Mouse (Mus musculus) spleen, postnatal 4 days (tissue): ENCODE measurements around the gene Zfp592.

ENCODE experiments used
- DNase-seq, 2 experiments: peaks; one replicate each; pipeline ENCODE4 v3.0.0; 2022; ENCODE audit warnings: low spot score in 2 of 2

Zfp592 gene

DNA sequence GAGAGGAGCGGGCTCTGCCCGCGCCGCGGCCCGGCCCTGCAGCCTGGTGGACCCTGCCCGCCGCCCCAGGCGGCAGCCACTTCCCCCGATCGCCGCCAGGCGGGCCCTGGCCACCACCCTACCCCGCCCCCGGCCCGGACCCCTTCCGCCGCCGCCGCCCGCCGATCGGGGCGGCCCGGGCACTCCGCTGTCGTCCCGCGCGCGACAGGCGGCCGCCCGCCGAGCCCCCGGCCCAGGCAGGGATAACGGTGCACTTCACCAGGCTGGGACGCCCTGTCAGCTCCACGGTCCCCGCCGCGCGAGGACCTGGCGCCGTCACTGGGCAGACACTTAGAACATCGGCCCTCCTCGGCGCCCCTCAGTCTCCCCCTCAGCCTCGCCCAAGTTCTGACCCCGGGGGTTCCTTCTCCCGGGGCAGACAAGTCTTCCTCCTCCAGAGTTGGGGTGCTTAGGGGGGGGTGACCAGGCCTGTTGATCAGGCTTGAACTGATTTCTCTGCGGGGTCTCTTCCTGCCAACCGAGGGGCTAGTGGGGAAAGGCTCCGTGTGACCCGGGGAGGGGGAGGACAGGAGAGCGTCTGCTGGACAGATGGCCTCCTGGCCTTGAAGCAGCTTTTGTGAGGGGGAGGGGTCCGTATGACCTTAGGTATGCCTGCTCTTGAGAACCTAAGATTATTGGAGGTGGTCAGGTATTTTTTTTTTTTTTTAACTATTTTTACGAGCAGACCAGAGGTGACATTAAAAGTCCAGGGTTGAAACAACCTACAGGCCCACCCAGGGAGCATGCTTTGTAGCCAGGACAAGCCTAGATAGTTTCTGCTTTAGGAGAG, 567 bp downstream of the Zfp592 start:
- no peak for DNase-seq

DNA sequence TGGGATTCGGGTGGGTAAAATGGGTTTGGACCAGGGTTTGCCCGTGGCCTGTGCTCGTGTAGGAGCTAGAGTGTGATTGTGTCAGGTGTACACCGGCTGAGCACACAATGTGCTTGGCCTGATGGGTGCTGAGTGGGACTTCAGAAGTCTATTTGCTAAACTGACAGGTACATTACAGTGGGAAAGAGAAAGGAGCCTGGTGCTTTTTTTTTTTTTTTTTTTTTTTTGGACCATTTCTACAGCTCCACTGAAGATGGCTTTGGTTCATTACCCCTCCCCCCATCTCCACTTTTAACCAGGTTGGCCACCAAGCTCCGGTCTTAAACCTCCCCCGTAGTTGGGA, 1.2 kb downstream of the Zfp592 start:
- DNase-seq = no peak

DNA sequence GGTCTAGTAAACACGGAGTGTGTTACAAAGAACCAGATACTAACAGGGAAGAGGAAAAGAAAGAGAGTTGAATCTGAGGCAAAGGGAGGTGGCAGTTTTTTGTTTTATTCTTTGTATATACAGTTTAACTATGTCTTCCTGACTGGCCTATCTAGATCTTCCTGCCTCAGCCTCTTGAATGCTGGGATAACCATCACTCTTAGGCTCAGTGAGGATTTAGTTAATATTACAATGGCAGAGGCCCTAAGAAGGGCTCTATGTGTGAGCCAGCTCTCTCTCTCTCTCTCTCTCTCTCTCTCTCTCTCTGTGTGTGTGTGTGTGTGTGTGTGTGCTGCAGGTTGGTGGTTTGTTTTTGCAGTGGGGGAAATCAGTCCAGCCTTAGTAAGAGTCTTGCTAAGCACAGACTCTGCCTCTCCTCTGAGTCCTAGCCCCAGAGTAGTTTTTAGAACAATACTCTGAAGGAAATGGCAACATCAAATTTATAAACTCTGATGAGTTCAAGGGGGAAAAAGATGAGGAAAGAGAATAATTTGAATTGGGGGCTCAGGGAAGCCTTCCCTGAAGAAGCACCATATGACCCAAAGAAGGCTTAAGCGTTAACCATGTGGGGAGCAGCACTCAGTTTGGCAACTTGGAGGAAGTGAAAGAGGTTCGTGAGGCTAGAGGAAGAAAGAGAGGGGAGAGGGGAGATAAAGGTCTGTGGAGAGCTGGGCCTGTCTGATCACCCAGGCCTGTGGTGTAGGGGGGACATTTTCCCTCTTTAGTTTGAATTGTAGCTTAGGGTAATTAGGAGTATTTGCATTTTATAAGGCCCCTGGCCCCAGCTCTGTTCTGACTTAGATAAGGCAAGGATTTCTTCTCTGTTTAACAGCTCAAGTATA, 2.0 kb downstream of the Zfp592 start:
- DNase-seq = peak in 1 of 2 experiments; percentile 29

DNA sequence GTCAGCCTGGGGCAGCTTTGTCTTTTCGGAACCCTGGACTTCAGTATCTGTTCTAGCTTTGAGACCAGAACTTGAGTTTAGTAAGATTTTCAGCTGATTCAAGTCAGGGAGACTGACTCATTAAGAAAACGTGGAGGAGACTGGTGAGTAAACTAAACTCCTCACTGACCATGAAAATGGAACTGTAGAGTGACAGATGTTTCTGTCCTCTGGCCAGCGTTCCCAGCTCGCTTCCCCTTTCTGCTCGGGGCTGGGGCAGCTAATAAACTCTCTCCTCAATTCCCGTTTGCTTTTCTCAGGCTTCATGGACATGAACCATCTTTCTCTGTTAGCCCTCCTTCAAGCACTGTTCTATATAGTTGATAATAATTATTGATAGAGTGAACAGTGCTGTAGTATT, 4.3 kb downstream of the Zfp592 start:
- no peak for DNase-seq

DNA sequence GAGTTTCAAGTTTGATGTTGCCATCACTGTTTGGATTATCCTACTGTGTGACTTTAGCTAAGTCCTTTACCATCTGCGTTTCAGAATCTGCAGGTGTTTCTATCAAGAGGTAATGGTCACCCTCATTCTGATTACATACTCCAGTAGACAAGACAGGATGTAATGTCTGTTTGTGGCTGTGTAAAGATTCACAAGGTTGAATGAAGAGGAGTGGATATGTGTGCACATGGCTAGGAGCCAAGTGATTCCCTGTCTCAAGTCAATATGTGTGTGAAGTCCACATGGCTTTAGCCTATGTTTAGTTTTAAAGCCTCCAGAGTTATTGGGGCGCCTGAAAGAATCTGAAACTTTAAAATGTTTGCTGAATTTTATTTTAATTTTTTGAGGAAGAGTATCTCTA, 6.1 kb downstream of the Zfp592 start:
- no peak for DNase-seq

DNA sequence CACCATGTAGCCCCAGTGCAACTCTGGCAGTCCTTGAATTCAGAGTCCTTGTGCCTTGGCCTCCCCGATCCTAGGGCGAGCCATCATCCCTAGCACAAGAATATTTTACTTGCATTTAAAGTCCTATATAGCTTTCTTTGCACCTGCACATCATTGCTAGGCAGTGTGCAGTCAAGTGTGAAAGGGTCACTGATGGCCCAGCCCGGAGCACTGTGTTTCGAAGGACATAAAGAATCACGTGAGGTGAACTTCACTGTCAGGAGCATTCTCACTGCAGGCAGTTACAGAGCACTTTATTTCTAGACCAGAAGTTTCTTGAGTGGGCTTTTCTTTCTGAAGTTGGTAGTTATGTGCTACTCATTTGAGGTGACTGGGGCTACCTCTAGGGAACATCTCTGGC, 8.4 kb downstream of the Zfp592 start:
- no peak for DNase-seq

DNA sequence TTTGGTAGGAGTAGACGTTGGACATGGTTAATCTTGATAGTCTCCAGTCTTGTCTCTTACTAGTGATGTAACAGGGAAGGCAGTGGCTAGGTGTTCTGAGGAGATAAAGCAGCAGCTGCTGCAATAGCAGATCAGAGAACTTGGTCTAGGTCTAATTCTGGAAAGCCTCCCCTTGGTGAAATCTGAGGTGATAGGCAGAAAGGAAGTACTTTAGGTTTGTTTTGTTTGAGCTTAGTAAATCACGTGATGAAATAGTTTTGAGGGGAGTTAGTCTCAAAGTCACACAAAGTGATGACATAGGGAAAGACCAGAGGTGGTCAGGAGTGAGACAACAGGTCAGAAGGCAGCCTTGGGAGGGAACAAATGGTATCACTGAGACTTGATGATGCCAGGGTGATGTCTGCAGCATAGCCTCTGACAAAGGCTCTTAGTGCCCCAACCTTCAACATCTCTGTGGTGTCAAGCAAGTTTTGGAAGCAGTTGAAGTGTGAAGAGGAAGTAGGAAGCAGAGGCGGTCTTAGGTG, 11.1 kb downstream of the Zfp592 start:
- DNase-seq = no peak

DNA sequence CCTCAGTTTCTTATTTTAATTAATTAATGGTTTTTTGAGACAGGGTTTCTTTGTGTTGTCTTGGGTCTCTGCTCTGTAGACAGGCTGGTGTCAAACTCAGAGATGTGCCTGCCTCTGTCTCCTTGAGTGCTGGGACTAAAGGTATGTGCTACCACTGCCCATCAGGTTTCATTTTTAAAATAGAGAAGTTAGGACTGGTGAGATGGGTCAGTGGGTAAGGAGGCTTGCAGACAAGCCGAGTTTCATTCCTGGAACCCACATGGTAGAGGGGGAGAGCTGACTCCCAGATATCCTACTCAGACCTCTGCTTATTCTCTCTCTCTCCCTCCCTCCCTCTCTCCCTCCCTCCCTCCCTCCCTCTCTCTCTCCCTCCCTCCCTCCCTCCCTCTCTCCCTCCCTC, 12.5 kb downstream of the Zfp592 start:
- no peak for DNase-seq

DNA sequence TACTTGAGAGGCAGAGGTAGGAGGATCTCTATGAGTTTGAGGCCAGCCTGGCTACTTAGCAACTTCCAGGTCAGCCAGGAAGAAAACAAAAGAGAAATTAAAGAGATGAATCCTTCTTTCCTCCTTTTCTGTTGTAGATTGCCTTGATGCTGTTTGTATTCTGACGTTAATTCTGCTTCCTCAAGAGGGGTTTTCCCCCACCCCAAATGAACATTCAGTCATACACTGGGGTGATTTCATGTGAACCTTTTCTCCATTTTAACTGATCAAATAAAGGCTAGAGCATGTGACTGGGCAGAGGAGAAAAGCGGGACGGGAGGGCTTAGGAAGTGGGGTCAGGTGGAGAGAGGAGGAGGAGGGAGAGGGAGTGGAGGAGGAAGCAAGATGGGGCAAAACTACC, 14.8 kb downstream of the Zfp592 start:
- DNase-seq = no peak

DNA sequence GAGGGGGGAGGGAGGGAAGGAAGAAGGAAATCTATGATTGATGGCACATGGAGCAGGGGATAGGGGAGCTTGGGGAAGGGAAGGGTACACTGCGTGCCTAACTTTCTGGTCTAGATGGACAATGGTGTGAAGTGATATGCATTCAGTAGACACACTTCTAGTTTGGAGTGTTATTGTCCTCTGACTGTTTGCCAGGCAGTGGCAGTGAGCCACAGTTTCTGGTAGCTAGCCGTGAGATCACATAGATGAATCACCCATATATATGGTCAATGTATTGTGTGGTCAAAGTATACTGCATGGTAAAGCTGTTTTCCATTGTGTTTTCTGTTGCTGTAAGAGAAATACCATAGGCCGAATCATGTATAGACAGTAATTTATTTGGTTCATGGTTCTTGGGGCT, 18.1 kb downstream of the Zfp592 start:
- DNase-seq = no peak

DNA sequence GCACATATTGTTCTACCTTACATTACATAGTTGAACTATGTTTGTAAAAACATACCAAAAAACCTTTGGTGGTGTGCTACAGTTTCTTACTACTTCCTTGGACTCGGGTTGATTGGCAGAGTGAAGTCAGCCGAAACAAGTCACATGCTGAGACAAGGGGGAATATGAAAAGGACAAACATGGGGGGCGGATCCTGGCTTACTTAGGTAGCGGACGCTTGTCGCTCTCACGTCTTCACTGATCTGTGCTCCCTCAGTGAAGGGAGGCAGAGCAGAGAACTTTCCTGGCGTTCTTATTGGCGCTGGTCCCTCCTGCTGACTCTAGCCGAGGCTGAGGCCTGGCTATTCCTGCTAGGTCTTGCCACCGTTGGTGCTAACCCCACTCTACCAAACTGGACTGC, 26.8 kb downstream of the Zfp592 start:
- DNase-seq = no peak

DNA sequence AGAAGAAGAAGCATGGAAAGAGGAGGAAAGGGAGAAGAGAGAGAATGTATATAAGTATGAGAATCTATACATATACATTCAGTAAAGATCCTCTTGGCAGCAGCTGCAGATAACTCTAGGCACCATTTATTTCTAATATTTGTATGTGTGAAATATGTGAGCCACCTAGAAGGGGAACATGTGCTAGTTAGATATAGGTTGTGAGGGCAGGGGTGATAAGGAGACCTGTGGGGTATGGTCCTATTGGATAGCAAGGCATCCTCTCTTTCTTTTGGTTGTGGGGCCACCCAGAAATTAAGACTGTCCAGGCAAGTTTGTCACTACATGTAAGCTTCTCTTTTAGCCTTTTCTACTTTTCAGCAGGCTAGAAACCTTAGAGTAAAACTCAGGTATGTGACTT, 29.2 kb downstream of the Zfp592 start:
- DNase-seq = no peak

DNA sequence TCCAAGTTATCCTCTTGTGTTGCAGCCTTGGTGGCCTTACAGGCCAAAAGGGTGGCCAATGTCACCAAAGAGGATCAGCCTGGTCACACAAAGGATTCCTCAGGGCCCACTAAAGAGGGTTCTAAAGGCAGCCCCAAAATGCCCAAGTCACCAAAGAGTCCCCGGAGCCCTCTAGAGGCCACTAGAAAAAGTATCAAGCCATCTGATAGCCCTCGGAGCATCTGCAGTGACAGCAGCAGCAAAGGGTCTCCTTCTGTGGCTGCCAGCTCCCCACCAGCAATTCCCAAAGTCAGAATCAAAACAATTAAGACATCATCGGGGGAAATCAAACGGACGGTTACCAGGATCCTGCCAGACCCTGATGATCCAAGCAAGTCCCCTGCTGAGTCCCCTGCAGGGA, 30.6 kb downstream of the Zfp592 start:
- DNase-seq = no peak

DNA sequence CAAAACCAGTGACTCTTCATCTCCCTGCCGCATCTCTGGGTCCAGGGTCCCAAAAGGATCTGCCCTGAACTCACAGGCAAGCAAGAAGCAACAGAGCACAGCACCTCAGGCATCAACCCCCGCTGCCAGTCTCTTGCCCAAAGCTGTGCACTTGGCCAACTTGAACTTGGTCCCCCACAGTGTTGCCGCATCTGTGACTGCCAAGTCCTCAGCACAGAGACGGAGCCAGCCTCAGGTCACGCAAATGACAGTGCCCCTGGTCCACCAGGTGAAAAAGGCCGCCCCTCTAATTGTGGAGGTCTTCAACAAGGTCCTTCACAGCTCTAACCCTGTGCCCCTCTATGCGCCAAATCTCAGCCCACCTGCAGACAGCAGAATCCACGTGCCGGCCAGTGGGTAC, 31.2 kb downstream of the Zfp592 start:
- DNase-seq = no peak

DNA sequence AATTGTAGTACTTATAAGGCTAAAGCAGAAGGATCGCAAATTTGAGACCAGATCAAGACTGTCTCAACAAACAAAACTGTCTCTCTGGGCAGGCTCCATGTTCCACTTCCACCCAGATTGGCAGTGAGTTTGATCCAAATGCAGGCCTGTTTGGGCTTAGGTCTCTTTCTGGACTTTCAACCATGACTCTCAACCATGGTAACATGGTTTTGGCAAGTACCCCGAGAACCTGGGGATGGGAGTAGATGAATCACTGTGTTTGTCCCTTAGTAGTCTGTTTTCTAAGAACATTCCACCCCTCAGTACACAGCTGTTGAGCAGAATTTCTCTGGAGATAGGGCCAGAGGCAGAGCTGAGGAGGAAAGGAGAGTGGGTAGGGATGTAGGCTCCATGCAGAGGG, 32.3 kb downstream of the Zfp592 start:
- no peak for DNase-seq

DNA sequence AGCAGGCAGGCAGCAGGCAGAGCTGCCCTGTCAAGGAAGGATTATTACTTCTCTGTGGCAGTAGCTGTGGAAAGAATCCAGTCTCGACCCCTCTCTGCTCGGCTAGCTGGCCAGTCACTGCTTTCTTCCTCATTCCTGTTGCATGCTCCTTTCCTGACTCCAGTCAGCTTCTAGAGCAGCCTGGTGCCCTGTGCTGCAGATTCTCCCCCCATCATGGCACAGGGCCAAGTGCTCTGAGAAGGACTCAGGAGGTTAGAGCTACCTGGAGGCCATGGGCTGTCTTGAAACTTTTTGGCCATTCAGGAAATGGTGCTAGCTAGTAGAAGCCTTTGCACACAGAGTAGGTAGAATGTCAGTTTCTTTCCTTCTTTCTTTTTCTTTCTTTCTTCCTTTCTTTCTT, 46.2 kb downstream of the Zfp592 start:
- no peak for DNase-seq

DNA sequence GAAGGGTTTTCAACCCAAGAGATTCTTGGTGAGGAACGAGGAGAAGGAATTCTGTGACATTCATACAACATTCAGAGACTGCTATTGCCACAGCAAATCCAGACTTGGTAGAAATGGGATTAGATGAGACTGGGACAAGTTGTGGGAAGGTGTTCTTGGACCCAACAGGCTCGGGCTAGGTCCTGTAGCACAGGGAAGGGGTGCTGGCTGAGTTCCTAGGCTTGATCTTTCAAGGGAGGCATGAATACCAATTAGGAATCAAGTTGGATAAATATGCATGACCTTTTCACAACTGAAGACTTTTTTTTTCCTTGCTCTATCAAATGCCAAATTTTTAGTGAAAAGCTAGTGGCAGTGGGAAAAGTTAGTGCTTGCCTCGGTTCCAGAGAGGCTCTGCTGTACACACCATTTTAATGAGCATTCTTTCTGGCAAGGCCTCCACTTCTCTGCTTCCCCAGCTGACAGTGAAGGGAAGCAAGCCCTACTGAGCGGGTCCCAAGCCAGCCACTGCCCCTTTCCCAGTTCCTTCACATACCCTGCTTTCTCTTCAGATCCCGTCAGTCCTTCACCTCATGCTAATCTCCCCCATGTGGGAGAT, 49.6 kb downstream of the Zfp592 start:
- no peak for DNase-seq

DNA sequence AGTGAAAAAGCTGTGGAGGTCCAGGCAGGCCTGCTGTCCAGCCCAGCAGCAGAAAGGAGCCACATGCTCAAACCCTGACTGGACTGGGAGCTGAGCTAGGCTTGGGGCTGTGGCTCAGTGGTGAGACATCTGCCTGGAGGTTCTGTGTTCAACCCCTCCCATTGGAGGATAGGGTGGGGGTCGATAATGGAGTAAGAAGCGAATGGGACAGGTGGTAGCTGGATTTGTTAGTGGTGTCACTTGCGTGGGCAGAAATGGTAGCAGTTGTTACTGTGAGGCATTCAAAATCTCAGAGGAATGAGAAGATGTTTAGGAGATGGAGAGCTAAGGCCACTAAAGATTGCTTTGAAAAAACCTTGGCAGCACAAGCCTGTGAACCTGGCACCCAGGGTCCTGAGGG, 54.4 kb downstream of the Zfp592 start:
- no peak for DNase-seq

DNA sequence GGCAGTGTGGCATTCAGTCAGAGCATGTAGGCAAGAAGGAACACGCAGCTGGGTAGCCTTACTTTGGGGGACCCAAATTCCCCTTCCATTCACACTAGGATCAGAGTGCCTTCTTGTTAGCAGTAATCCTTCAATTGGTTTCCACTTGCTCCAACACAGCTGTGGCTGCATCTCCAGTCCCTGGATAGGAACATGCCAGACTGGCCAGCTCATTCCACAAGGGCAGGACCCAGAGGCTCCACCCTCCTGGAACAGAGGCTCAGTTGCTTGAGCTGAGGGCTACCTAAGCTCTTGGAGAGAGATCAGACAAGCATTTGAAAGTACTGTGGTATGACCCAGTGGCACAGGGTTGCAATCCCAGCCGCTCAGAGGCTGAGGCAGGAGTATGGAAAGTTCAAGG, 55.0 kb downstream of the Zfp592 start:
- no peak for DNase-seq

DNA sequence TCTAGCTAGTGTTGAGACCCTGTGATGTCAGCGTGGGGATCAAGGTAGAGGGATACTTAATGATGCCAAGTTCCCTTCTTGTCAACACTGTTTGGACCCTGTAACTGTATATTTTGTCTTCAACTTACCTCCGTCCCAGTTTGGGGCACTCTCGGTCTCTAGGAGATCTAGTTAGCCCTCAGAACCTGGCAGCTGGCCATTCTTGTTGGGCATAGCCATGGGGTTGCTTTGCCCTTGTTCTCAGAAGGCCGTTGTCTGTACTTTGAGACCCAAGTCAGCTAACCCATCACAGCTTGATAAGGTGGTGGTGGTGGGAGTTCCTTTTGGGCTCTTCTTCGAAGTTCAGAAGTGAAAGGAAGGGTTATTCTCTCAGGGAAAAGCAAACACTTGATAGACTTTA, 56.5 kb downstream of the Zfp592 start:
- no peak for DNase-seq

DNA sequence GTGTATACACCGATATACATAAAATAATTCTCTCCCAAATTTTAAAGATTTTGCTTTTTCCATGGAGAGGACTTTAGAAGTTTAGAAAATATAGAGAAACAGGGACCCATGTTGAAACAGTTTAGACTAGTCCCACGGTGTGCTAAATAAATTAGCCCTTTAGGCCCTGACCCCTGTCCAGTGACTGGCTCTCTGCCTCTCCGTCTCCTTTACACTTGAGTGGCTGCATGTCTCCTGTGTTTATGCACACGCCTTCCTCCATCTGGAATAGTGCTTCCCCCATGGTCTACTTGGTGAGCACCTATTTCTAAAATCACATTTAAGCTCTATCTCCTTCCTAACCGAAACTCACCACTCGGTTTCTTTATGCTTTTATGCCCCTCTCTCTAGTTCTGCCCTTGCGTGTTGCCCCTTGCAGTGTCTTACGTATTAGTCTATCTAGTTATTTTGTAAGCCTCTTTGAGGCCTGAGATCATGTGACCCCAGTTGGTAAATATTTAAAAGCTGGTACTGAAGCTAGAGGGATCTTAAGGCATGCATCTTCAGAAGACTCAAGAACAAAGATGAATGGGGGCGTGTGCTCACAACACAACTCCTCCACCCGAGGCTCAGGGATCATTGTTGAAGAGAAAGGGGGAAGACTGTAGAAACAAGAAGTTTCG, 62.4 kb downstream of the Zfp592 start:
- no peak for DNase-seq

DNA sequence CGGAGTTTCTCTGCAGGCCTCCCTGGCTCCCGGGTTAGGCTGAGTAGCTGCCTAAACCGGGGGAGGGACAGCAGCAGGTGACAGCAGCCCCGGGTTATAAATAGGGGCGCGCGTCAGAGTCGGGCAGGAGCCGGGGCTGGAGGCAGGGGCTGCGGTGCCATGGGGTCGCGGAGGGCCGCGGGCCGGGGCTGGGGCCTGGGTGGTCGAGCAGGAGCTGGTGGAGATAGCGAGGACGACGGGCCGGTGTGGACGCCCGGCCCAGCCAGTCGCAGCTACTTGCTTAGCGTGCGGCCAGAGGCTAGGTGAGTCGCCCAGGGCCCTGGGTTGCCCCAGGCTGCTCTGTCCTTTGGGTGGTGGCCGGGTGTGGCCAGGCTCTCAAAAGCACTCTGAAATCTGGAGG, 64.0 kb downstream of the Zfp592 start, which contains the start of gene Alpk3:
Gene Alpk3, plus strand, starts transcription at position 130 of the 400 bp plus-strand sequence.
- DNase-seq = peak in 1 of 2 experiments; percentile 32
